Comparison of ENCODE assay signal across 13 mouse cellular contexts in genomic region chr8:111305031-111305730, GRCm38 (mm10). TPM values are rescaled to one million over a fixed set of nuclear protein-coding genes. Genes with fewer than 3 reads are reported as not detected.
DNase-seq lines count a peak whose midpoint lies in the region; ATAC-seq and TF ChIP-seq lines count a peak whose summit lies in the region.
"Had no signal": no experiment of that assay in that cellular context is flagged by ENCODE, and none has a peak within 500 bp of the region (broad histone marks: within the 10 kb centered on the region; RNA-seq: fewer than 3 reads in every experiment).

No protein-coding gene starts in this region.

- H3K27me3 ChIP-seq in kidney, adult 2 months (replicated peaks; ENCODE audit: control insufficient read depth, insufficient read depth, low read length), result no peaks in the 10 kb centered on the region
- H3K27me3 ChIP-seq in forebrain, embryonic 11.5 days (ENCODE audit: control insufficient read depth, insufficient read depth, low read length), result no peaks in the 10 kb centered on the region
- H3K27me3 ChIP-seq: intestine, embryonic 15.5 days; midbrain, embryonic 13.5 days had no signal

- TF ChIP-seq CTCF in kidney, adult 2 months (conservative IDR thresholded peaks at IDR 0.05; ENCODE audit: insufficient read depth, insufficient read length, low read depth, low read length), result no peak

- no peak overlapping the region for H3K27ac ChIP-seq in kidney, adult 2 months (ENCODE audit: insufficient read depth, low read depth, low read length)
- H3K27ac ChIP-seq in forebrain, embryonic 11.5 days (ENCODE audit: low read depth, low read length), result no peak overlapping the region
- H3K27ac ChIP-seq: intestine, embryonic 15.5 days; midbrain, embryonic 13.5 days had no signal

- H3K4me2 ChIP-seq in forebrain, embryonic 11.5 days (ENCODE audit: low read depth, low read length, severe bottlenecking), result no peak overlapping the region
- H3K4me2 ChIP-seq: intestine, embryonic 15.5 days; midbrain, embryonic 13.5 days had no signal

- no peak overlapping the region for H3K4me3 ChIP-seq in kidney, adult 2 months (ENCODE audit: insufficient read depth, low read depth, low read length)
- no peak overlapping the region for H3K4me3 ChIP-seq in forebrain, embryonic 11.5 days (ENCODE audit: low read depth, low read length)
- H3K4me3 ChIP-seq: intestine, embryonic 15.5 days; midbrain, embryonic 13.5 days had no signal

- H3K4me1 ChIP-seq in kidney, adult 2 months (ENCODE audit: control insufficient read depth, insufficient read depth, low read length), result no peaks in the 10 kb centered on the region
- H3K4me1 ChIP-seq in forebrain, embryonic 11.5 days (replicated peaks; ENCODE audit: control insufficient read depth, insufficient read depth, low read length), result no peaks in the 10 kb centered on the region
- H3K4me1 ChIP-seq: intestine, embryonic 15.5 days; midbrain, embryonic 13.5 days had no signal

- WGBS in kidney, adult 2 months, result 36% methylated on average over 5 of the region's 5 CpGs
- 20% methylated on average over 5 of the region's 5 CpGs for WGBS in forebrain, embryonic 11.5 days

- TF ChIP-seq POLR2A in kidney, adult 2 months (IDR thresholded peaks at IDR 0.05; ENCODE audit: low read depth, low read length), result no peak

- no peak overlapping the region for H3K9ac ChIP-seq in forebrain, embryonic 11.5 days (ENCODE audit: low read length)
- H3K9ac ChIP-seq: intestine, embryonic 15.5 days; midbrain, embryonic 13.5 days had no signal

- no peaks in the 10 kb centered on the region for H3K36me3 ChIP-seq in kidney, adult 2 months (ENCODE audit: control insufficient read depth, insufficient read depth, low read length)
- H3K36me3 ChIP-seq in forebrain, embryonic 11.5 days (ENCODE audit: control insufficient read depth, insufficient read depth, low read length), result no peaks in the 10 kb centered on the region
- H3K36me3 ChIP-seq: intestine, embryonic 15.5 days; midbrain, embryonic 13.5 days had no signal

- ATAC-seq in forebrain, embryonic 11.5 days (replicated peaks; ENCODE audit: low FRiP score), result no peak
- ATAC-seq: intestine, embryonic 15.5 days; midbrain, embryonic 13.5 days had no signal

- no peaks in the 10 kb centered on the region for H3K9me3 ChIP-seq in forebrain, embryonic 11.5 days (ENCODE audit: control insufficient read depth, low read length)
- H3K9me3 ChIP-seq: intestine, embryonic 15.5 days; midbrain, embryonic 13.5 days had no signal

- DNase-seq in kidney, adult 2 months, result peak; percentile 33
- no peak for DNase-seq in kidney, adult 11 months
- peak; percentile 74 for DNase-seq in ovary, adult 18-20 months (ENCODE audit: low spot score)
- DNase-seq in ovary, postnatal 10 days (ENCODE audit: low spot score), result no peak
- DNase-seq in adrenal gland, postnatal 36 days, result peak; percentile 59 to 69
- peak; percentile 74 for DNase-seq in testis, postnatal 14 days (ENCODE audit: low spot score)
- no peak for DNase-seq in forebrain, embryonic 11.5 days (ENCODE audit: low spot score)
- DNase-seq: gastrocnemius, postnatal 36 days; lung, adult 18-20 months; thymus, postnatal 25 days had no signal

RNA-seq across cellular contexts. Expression of gene Rfwd3, which starts 5.2 kb away (rescaled TPM):
- polyA plus RNA-seq in kidney, adult 2 months (2012; rRNA removed), result 11.3 and 11.6 TPM in 2 replicates
- 10 to 100 TPM; 48.8 to 72.7 TPM for total RNA-seq in adrenal gland, postnatal 36 days (2021)
- 97.3 TPM in 2 replicates for polyA plus RNA-seq in forebrain, embryonic 11.5 days (2014; fragmentation: Nextera tagmentation; extraction: Ambion mirVana)

RNA-seq across cellular contexts. Expression of gene Mlkl, which starts 32.8 kb away (rescaled TPM):
- 0.73 and 1.5 TPM in 2 replicates for polyA plus RNA-seq in kidney, adult 2 months (2012; rRNA removed)
- 10 to 100 TPM; 10.9 to 20.6 TPM for total RNA-seq in adrenal gland, postnatal 36 days (2021)
- polyA plus RNA-seq in forebrain, embryonic 11.5 days (2014; fragmentation: Nextera tagmentation; extraction: Ambion mirVana), result 0.43 TPM in 1 of 2 replicates, not detected in the other
- polyA plus RNA-seq: neural tube, embryonic 14.5 days had no signal

RNA-seq across cellular contexts. Expression of gene Glg1, which starts 46.2 kb away (rescaled TPM):
- 40.8 and 44.5 TPM in 2 replicates for polyA plus RNA-seq in kidney, adult 2 months (2012; rRNA removed)
- total RNA-seq in adrenal gland, postnatal 36 days (2021), result 100 to 1,000 TPM; 116 to 123 TPM
- polyA plus RNA-seq in forebrain, embryonic 11.5 days (2014; fragmentation: Nextera tagmentation; extraction: Ambion mirVana), result 76.7 and 80.0 TPM in 2 replicates

Comparison
In these comparisons a context has a peak if more than half of its experiments do, and no peak if none do; other contexts are left out.
1. DNase-seq: peak in kidney, adult 2 months (single experiment), ovary, adult 18-20 months (single experiment), adrenal gland, postnatal 36 days (2 of 2) and testis, postnatal 14 days (single experiment); none in kidney, adult 11 months (single experiment), ovary, postnatal 10 days (single experiment) and forebrain, embryonic 11.5 days (single experiment).